Mouse (Mus musculus) intestine, postnatal 0 days (tissue): ENCODE data around the gene Golm1. TPM values are rescaled to one million over a fixed set of nuclear protein-coding genes. Genes with fewer than 3 reads are reported as not detected.

ENCODE experiments used
- ATAC-seq: fragments of 200-750 bp; cut with Nextera tagmentation; 2 replicates; pipeline ENCODE4 v1.8.0; 2017; ENCODE audit warnings: mild to moderate bottlenecking, moderate TSS enrichment, moderate library complexity
- H3K27ac ChIP-seq: fragments of 300-500 bp; sonication (generic); 2 replicates; pipeline ENCODE4 v1.5.1; 2014; ENCODE audit warnings: mild to moderate bottlenecking, low read depth, low read length, moderate library complexity
- H3K27me3 ChIP-seq: fragments of 300-500 bp; sonication (generic); replicated peaks from 2 replicates; pipeline ENCODE4 v1.6.1; 2014; ENCODE audit warnings: low read length, mixed read lengths; ENCODE audit not compliant: control insufficient read depth, insufficient read depth
- H3K36me3 ChIP-seq: fragments of 300-500 bp; sonication (generic); 2 replicates; pipeline ENCODE4 v1.6.1; 2014; ENCODE audit warnings: mild to moderate bottlenecking, moderate library complexity; ENCODE audit not compliant: control insufficient read depth, insufficient read depth
- H3K4me1 ChIP-seq: fragments of 300-500 bp; sonication (generic); replicated peaks from 2 replicates; pipeline ENCODE4 v1.6.1; 2014; ENCODE audit warnings: antibody characterized with exemption, low read length, mixed read lengths; ENCODE audit not compliant: control insufficient read depth, insufficient read depth
- H3K4me2 ChIP-seq: fragments of 300-500 bp; sonication (generic); replicated peaks from 2 replicates; pipeline ENCODE4 v1.6.1; 2014; ENCODE audit warnings: low read depth, mild to moderate bottlenecking, moderate library complexity
- H3K4me3 ChIP-seq: fragments of 300-500 bp; sonication (generic); 2 replicates; pipeline ENCODE4 v1.5.1; 2014; ENCODE audit warnings: low read depth, low read length
- H3K9ac ChIP-seq: fragments of 300-500 bp; sonication (generic); 2 replicates; pipeline ENCODE4 v1.6.1; 2014; ENCODE audit warnings: mild to moderate bottlenecking, low read depth, low read length
- H3K9me3 ChIP-seq: fragments of 300-500 bp; sonication (generic); 2 replicates; pipeline ENCODE4 v1.6.1; 2016; ENCODE audit warnings: mixed run types; ENCODE audit not compliant: control insufficient read depth
- CTCF ChIP-seq: sonication (generic); IDR thresholded peaks from 2 replicates; pipeline ENCODE4 v1.5.1; 2016; ENCODE audit warnings: low read depth, mild to moderate bottlenecking, control low read depth, antibody characterized with exemption, moderate library complexity
- WGBS: fragments of 180-500 bp; shearing (Covaris S2); extraction: QIAGEN DNeasy Blood & Tissue Kit; methylation state at CpG from one replicate; pipeline ENCODE4 v1.1.7; 2014; 5-methylcytosine and 5-hydroxymethylcytosine counted together
- polyA plus RNA-seq: library from polyadenylated mRNA; unstranded; fragments of >200 nt; fragmentation: Nextera tagmentation; extraction: Ambion mirVana; gene quantifications from 2 replicates; pipeline ENCODE4 v1.2.1, GENCODE M21; 2015

The Golm1 gene
- polyA plus RNA-seq, 1 experiment from 2014 or later, result 34.3 TPM

DNA sequence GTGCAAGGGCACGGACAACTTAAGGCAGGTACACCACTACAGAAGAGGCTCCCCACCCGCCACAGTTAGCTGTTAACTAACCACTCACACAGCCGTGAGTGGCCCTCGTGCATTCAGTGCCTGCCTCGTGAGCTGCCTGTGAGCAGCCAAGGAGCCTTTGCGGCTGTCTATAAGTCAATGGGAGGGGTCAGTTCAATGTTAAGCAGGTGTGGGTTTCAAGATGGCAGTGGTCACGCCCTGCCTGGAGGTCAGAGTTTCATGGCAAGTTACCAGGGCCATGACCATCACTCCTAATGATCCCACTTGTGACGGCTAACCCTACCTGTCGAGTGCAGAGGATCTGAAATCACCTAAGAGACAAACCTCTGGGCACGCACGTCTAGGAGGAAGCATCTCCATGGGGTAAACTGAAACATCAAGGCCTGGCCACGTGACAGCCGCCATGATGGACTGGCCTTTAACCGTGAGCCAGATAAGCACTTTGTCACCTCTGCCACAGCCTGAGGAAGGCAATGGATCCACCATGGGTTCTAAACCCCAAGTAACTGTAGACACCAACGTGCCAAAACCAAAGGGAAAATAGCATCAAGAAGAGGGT is 19.8 kb downstream of the Golm1 start:
- no peaks in the 10 kb centered on the region for H3K27me3 ChIP-seq
- H3K27ac ChIP-seq, result no peak overlapping the region; the same call in 1 of the 2 replicates
- no peak overlapping the region for H3K4me3 ChIP-seq
- H3K9ac ChIP-seq, result no peak overlapping the region
- 87% methylated on average over 15 of the region's 15 CpGs for WGBS
- no peak for ATAC-seq
- H3K36me3 ChIP-seq, result peaks cover 3% of the 10 kb centered on the region; the same call in 1 of the 2 replicates
- peaks cover 12% of the 10 kb centered on the region; the same call in 1 of the 2 replicates for H3K4me1 ChIP-seq
- no peak overlapping the region for H3K4me2 ChIP-seq
- H3K9me3 ChIP-seq, result no peaks in the 10 kb centered on the region
- TF ChIP-seq CTCF, result no peak

DNA sequence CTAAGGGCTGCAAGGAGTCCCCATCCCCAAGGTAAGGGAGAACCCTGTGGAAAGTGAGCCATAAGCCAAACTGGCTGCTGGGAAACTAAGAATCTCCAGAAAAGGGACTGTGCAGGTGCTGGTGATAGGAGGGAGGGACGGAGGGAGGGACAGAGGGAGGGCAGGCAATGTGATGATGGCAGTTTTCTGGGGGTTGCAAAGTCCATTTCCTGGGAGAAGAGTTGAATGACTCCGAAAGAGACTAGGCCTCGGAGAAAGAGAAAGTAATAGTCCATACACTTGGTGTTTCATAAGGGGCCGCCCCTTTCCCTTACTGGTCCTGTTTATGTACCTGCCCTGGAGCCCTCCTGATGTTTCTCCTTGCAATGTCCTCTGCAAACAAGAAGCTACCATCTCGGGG is 21.1 kb downstream of the Golm1 start:
- no peak for TF ChIP-seq CTCF
- Histone ChIP-seq H3K9ac (no peak overlapping the region), H3K9me3 (no peaks in the 10 kb centered on the region), H3K4me1 (peaks cover 12% of the 10 kb centered on the region; the same call in 1 of the 2 replicates), H3K36me3 (peaks cover 7% of the 10 kb centered on the region; the same call in 1 of the 2 replicates), H3K27ac (no peak overlapping the region; the same call in 1 of the 2 replicates), H3K4me3 (no peak overlapping the region), H3K27me3 (no peaks in the 10 kb centered on the region), H3K4me2 (no peak overlapping the region)
- 41% methylated on average over 5 of the region's 5 CpGs for WGBS
- ATAC-seq, result peak; percentile 80

DNA sequence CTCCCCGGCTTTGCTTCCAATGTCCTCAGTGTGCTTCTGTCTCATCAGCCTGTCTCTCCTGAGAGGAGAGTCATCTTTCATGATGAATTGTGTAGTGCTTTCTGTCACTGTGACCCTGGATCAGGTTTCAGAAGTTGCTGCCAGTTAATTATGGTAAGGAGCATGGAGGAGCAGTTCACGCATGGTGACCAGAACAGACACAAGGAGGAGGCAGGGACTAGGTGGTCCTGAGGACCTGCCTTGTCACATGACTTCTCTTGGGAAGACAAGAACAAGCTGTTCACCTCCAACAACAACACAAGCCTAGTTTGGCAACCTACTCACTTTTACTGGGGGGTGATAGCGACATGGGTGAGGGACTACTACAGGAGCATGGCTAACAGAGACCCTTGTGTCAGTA is 22.5 kb downstream of the Golm1 start:
- Histone ChIP-seq H3K4me3 (no peak overlapping the region), H3K27me3 (no peaks in the 10 kb centered on the region), H3K4me1 (peaks cover 12% of the 10 kb centered on the region; the same call in 1 of the 2 replicates), H3K4me2 (no peak overlapping the region), H3K27ac (no peak overlapping the region), H3K9me3 (no peaks in the 10 kb centered on the region), H3K36me3 (peaks cover 13% of the 10 kb centered on the region), H3K9ac (no peak overlapping the region)
- 91% methylated on average over 3 of the region's 3 CpGs for WGBS
- no peak for ATAC-seq
- TF ChIP-seq CTCF, result no peak

DNA sequence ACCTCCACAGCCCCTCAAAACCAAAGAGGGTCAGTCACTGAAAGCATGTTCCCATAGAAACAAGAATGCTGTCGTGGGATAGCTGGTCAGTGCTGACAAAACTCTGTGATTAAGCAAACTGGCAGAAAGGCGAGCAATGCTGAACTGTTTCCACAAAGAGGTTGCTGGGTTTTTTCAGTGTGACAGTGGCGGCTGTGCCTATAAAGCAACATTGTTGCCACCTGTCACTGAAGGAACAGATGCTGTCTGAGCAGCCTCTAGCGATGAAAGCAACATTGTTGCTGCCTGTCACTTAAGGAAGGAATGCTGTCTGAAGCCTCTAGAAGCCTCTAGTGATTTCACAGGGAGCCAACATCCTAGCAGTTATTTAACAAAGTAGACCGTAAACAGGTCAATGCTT is 23.0 kb downstream of the Golm1 start:
- Histone ChIP-seq H3K27ac (no peak overlapping the region), H3K9me3 (no peaks in the 10 kb centered on the region), H3K9ac (no peak overlapping the region), H3K36me3 (peaks cover 13% of the 10 kb centered on the region), H3K4me2 (no peak overlapping the region), H3K4me3 (no peak overlapping the region), H3K4me1 (peaks cover 12% of the 10 kb centered on the region; the same call in 1 of the 2 replicates), H3K27me3 (no peaks in the 10 kb centered on the region)
- 64% methylated on average over 5 of the region's 5 CpGs for WGBS
- ATAC-seq, result no peak
- no peak for TF ChIP-seq CTCF

DNA sequence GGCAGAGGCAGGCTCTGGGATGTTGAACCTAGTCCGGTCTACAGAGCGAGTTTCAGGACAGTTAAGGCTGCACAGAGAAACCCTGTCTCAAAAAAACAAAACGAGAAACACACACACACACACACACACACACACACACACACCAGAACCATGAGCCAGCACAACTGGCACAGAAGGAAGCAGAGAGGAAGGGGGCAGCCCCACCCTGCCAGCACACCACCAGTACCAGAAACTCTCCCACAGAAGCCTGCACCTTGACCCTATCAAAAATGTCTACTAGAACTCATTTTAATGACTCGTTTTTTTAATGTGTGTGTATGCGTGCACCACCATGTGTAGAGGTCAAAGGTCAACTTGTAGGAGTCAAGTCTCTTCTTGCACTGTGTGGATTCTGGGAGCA is 25.8 kb downstream of the Golm1 start:
- H3K27me3 ChIP-seq, result no peaks in the 10 kb centered on the region
- H3K9ac ChIP-seq, result no peak overlapping the region
- WGBS, result 59% methylated on average over 5 of the region's 5 CpGs
- ATAC-seq, result peak; percentile 71
- H3K27ac ChIP-seq, result peak overlapping the region; percentile 46; the same call in 1 of the 2 replicates
- no peak overlapping the region for H3K4me3 ChIP-seq
- 0 out of 2 replicates have a peak, but pooled peaks cover 2% of the 10 kb centered on the region for H3K4me1 ChIP-seq
- H3K36me3 ChIP-seq, result peaks cover 14% of the 10 kb centered on the region
- H3K4me2 ChIP-seq, result no peak overlapping the region
- H3K9me3 ChIP-seq, result no peaks in the 10 kb centered on the region
- no peak for TF ChIP-seq CTCF

DNA sequence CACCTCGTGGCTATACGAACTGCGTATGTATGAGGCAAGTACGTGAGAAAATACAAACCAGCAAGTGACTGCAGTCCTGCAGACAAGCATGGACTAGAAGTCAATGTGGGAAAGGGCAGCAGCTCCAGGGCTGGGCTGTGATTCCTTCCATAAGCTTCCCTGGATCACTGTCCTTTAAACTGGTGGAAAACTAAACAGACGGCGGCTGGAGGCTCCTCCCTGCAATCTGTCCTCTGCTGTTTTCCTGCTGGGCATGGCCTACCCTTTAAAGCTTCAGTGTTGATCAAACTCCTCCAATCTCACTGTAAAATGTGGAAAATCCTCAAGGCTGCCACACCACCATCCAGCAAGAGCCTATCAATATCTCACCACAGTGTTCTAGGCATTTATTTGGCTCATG is 27.0 kb downstream of the Golm1 start:
- no peak overlapping the region for H3K27ac ChIP-seq
- H3K36me3 ChIP-seq, result peaks cover 15% of the 10 kb centered on the region
- no peak for ATAC-seq
- no peak overlapping the region for H3K4me3 ChIP-seq
- no peak overlapping the region for H3K9ac ChIP-seq
- 83% methylated on average over 6 of the region's 6 CpGs for WGBS
- no peaks in the 10 kb centered on the region for H3K27me3 ChIP-seq
- no peak for TF ChIP-seq CTCF
- H3K4me2 ChIP-seq, result no peak overlapping the region
- no peaks in the 10 kb centered on the region for H3K9me3 ChIP-seq
- H3K4me1 ChIP-seq, result no peaks in the 10 kb centered on the region
